ENCODE assay signal across 16 mouse cellular contexts in the genomic region with DNA sequence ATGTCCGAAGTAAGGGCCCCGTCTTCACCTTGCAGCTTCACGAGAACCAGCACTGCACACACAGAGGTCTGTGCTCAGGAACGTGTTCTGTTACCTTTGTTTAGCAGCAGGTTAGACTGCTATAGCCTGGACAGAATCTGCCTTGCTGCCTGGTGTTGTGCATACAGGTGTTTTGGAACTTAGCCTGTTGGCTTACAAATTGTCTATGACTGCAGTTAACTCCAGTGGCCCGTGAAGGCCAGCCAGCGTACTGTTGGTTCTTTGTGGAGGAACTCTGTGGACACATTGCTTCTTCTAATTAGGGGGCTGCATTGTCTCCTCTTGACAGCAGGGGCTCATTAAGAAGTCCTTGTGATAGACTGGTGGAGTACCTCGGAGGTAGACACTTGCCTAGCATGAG. TPM values are rescaled to one million over a fixed set of nuclear protein-coding genes. Genes with fewer than 3 reads are reported as not detected.
"Had no signal": no experiment of that assay in that cellular context is flagged by ENCODE, and none has a peak within 500 bp of the region (broad histone marks: within the 10 kb centered on the region; RNA-seq: fewer than 3 reads in every experiment).

No protein-coding gene starts in this region.

- H3K4me3 ChIP-seq: layer of hippocampus, adult 2 months; limb, embryonic 10.5 days; liver, embryonic 15.5 days; megakaryocyte, embryonic 14.5 days; midbrain, embryonic 12.5 days; neural tube, embryonic 13.5 days had no signal

- H3K4me2 ChIP-seq: liver, embryonic 11.5 days; liver, embryonic 15.5 days; lung, embryonic 14.5 days; midbrain, embryonic 12.5 days; neural tube, embryonic 13.5 days had no signal

- ATAC-seq: hindbrain, embryonic 16.5 days; inflammation-experienced regulatory T-cells, adult 6 months; intestine, postnatal 0 days; midbrain, embryonic 16.5 days had no signal

- H3K4me1 ChIP-seq: liver, embryonic 15.5 days had no signal

- DNase-seq: lung, embryonic 14.5 days; lung, postnatal 14 days; thymus, postnatal 14 days had no signal

- H3K36me3 ChIP-seq: limb, embryonic 10.5 days; liver, embryonic 15.5 days; midbrain, embryonic 12.5 days; neural tube, embryonic 13.5 days had no signal

- H3K27ac ChIP-seq: layer of hippocampus, adult 2 months; limb, embryonic 10.5 days; liver, embryonic 15.5 days; macrophage; midbrain, embryonic 12.5 days; neural tube, embryonic 13.5 days; stomach, postnatal 0 days had no signal

- H3K9me3 ChIP-seq: limb, embryonic 10.5 days; liver, embryonic 15.5 days; megakaryocyte, embryonic 14.5 days; midbrain, embryonic 12.5 days; neural tube, embryonic 13.5 days had no signal

- H3K9ac ChIP-seq: liver, embryonic 15.5 days; lung, embryonic 14.5 days; midbrain, embryonic 12.5 days; neural tube, embryonic 13.5 days had no signal

RNA-seq across cellular contexts. Expression of gene Adamts16, which starts 3.9 kb away (rescaled TPM):
- polyA plus RNA-seq: inflammation-experienced regulatory T-cells, adult 6 months; macrophage had no signal
